Mouse (Mus musculus) thymus, postnatal 0 days (tissue): ENCODE measurements around the gene Nlrp3. TPM values are rescaled to one million over a fixed set of nuclear protein-coding genes. Genes with fewer than 3 reads are reported as not detected.
"Not testable (repeated sequence)": the region's sequence is repeated elsewhere in the genome, so short reads cannot be mapped to it uniquely, and the experiment has no call there.

Experiments used
- DNase-seq: peaks from one replicate; pipeline ENCODE4 v3.0.0-alpha.2; 2015; ENCODE audit warnings: low spot score
- polyA plus RNA-seq: library from polyadenylated mRNA; unstranded; fragments of >200 nt; fragmentation: Nextera tagmentation; extraction: Ambion mirVana; gene quantifications from 2 replicates; pipeline ENCODE4 v1.2.1, GENCODE M21; 2015

The Nlrp3 gene
- polyA plus RNA-seq, 1 experiment from 2014 or later, result 0.49 TPM

GRCm38 (mm10) chr11:59531562-59531961, 9.8 kb upstream of the Nlrp3 start:
- DNase-seq, result no peak

- peak; percentile 29 for DNase-seq
These were observed 3.9 kb upstream of the Nlrp3 start for GRCm38 (mm10) chr11:59537218-59538130.

- no peak for DNase-seq
These were observed 3.0 kb upstream of the Nlrp3 start for GRCm38 (mm10) chr11:59538387-59538786.

GRCm38 (mm10) chr11:59540123-59540522, 1.2 kb upstream of the Nlrp3 start:
- no peak for DNase-seq

- no peak for DNase-seq
These were observed 1.1 kb downstream of the Nlrp3 start for GRCm38 (mm10) chr11:59542442-59542841.

GRCm38 (mm10) chr11:59543376-59543775, 2.0 kb downstream of the Nlrp3 start:
- DNase-seq, result no peak

GRCm38 (mm10) chr11:59544005-59544404, 2.6 kb downstream of the Nlrp3 start:
- no peak for DNase-seq

DNA sequence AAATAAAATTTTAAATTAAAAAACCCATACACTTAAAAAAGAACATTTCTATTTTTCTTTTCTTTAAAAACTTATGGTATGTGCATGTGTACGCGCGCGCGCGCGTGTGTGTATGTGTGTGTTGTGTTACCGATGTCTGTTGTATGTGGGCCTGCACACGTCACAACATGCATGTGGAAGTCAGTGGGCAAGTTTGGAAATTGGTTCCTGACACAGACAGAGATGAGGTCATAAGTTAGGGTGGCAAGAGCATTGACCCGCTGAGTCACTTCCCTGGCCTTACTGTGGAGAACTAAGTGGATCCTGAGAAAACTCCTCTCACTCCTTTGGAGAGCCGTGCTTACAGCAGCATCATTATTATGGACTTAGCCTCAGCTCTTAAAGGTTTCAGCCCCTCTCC, 12.8 kb downstream of the Nlrp3 start:
- DNase-seq, result no peak

GRCm38 (mm10) chr11:59554535-59554934, 13.2 kb downstream of the Nlrp3 start:
- no peak for DNase-seq

DNA sequence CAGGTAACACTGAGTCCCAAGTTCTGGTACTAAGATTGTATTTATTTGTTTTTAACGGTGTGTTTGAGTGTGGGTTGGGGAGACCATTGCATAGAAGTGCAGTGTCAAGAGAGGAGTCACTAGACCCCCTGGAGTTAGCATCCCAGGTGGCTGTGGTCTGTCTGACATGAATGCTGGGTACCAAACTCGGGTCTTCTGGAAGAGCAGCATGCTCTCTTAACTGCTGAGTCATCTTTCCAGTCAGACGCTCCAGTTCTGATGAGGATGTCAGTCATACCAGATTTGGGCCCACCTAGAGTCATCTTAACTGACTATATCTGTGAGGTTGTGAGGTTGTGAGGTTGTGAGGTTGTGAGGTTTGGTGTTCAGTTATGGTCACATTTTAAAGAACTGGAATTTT, 19.5 kb downstream of the Nlrp3 start:
- DNase-seq, result no peak

DNA sequence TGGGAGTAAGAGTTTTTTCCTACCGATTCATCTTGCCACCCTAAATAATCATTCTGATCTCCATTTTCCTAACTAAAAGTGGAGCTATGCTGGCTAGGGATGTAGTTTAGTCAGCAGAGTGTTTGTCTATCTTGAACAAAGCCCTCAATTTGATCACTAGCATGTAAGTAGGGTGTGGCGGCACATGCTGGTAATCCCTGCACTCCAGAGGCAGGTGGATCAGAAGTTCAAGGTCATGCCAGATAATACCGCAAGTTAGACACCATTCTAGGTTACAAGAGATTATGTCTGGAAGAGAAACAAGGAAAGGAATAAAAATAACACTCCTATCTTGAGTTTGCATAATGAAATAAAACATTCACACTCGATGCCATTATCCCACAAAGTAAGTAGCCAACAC, 21.0 kb downstream of the Nlrp3 start:
- DNase-seq, result no peak

GRCm38 (mm10) chr11:59562837-59563236, 21.5 kb downstream of the Nlrp3 start:
- DNase-seq, result no peak

DNA sequence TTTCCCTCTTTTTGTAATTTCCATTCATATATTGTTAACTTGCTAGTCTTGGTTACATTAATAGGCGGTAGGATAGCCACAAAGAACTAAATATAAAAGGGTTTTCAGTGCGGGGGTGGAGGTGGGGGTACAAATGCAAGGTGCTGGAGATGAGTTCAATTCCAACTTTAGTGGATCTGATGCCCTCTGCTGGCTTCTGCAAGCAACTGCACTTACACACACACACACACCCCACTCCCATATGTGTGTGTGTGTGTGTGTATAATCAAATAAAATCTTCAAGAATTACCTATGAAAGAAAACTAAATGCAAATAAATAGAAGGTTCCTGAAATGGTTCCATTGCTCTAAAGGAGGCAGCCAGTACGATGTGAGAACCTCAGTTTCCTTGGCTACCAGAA, 27.9 kb downstream of the Nlrp3 start:
- DNase-seq, result peak; percentile 27

DNA sequence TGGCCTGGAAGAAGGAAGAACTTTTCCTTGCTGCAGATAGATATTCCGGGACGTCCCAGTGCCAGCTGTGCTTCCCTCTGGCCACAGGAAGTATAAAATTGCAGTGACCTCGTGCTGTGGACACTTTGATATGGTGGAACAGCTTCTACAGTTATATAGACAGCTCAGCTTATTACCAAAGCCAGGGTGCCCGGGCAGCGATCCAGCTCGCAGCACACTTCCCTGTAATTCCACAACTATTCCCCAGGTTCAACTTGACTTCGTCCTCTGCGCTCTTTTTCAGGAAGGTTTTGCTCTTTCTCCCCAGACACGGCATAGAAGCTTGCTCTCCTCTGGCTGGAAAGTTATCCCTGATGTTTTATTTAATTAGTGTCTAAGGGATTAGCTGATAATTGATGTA, 34.4 kb downstream of the Nlrp3 start:
- no peak for DNase-seq

DNA sequence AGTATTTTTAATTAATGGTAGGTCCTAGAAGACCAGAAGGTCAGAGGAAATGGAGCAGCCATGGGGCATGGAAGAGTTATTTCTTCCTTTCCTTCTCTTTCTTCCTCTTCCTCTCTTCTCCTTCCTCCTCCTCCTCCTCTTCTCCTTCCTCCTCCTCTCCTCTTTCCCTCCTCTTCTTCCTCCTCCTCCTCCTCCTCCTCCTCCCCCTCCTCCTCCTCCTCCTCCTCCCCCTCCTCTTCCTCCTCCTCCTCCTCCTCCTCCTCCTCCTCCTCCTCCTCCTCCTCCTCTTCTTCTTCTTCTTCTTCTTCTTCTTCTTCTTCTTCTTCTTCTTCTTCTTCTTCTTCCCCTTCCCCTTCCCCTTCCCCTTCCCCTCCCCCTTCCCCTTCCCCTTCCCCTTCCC, 34.8 kb downstream of the Nlrp3 start, which contains the start of gene Olfr222:
Gene Olfr222 (minus strand): TSS at position 101 of the 400 bp plus-strand sequence.
- not testable (repeated sequence) for DNase-seq

DNA sequence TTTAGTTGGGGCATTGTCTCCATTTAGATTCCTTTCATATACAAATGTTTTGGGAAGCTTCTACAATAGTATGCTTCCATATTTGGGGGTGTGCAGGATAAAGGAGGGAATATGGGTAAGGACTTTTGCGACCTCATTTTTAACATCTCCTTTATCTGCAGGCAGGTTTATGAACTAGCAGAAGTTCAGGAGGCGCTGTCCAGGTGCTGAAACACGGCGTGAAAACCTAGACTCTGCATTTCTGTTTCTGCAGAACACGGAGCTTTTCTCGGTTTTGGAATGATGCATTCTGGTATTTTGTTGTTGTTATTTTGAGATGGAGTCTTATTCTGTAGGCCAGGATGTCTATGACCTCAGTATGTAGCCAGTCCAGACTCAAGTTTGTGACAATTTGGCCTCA, 43.2 kb downstream of the Nlrp3 start:
- DNase-seq, result peak; percentile 33

DNA sequence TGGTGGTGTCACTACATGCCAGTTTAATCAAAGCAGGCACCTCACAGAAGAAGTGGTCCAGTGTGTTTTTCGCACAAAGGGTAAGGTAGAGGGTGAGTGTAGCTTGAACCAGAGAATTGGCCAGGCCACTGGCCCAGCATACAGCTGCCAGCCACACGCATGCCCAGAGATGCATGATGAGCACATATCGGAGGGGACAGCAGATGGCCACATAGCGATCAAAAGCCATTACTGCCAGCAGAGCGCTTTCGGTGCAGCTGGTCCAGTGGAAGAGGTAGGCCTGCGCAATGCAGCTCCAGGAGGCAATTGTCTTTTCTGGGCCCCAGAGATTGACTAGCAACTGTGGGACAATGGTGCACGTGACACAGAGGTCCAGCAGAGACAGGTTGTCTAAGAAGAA, 48.1 kb downstream of the Nlrp3 start:
- DNase-seq, result no peak

DNA sequence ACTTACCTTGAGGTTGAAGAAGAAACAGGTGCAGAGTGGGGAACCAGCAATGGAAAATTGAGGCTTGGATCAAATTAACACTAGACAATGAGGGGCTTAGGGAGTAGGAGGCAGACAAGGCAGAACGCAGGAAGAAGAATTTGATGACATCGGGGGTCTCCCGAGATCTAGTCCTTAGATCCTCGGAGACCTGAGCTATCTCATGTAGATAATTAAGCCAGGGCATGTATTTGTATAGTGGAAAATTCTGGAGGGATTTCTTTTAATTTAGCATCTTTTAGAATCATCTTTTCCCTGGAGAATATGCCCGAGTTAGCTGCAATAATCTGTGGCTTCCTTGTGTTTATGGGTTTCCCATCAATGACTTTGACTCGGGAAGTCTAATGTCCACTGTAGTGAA, 51.8 kb downstream of the Nlrp3 start, which contains the start of gene Olfr223:
Gene Olfr223 (minus strand): TSS at position 101 of the 400 bp plus-strand sequence.
- DNase-seq, result no peak

DNA sequence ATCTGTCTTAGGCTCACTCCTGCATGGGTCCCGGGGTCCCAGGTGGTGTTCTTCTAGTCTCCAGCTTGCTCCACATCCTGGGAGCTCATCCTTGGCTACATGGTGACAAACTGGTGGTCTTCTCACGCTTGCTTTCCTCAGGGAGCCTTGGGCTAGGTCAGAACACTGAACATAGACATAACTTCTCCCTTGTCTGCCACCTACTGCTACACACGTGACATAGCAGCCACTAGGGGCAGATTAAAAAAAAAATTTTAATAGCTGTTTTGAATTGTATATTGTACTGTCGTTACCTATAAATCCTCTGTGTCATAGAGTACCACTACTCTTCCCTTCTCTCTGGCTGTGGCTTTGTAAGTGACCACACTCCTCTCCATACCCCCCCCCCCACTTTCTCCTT, 54.7 kb downstream of the Nlrp3 start:
- DNase-seq, result peak; percentile 25

DNA sequence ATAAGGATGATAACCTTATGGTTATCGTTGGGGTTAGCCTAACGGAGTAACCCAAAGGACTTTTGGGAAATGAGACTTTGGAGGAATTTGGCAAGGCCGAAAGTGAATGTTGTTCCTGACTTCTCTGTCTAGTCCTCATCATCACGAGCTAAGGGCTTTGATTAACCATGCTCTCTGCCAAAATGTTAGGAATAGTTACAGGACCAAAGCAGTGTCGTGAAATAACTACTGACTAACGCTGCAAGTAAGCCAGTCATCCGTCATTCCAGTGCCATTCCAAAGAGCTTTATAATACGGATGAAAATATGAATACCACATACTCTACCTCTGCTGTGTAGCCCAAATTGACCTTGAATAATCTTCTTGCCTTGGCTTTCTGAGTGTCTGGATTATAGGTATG, 55.6 kb downstream of the Nlrp3 start:
- no peak for DNase-seq

DNA sequence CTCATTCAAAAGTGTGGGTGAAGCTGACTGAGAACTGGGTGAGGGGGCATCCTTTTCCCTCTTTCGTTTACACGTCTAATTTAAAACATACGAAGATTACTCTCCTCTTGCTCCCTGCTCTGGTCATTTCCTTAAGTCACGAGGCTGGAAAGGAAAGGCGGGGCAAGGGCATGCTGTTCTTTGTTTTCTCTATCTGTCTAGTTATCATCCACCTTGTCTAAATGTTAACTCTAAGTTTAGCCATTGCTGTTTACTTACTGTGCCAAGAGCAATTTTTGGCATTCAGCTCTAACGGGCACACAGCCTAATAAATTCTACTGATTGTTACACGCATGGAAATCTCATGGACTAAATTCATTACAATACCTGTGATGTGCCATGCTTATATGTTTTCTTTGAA, 57.8 kb downstream of the Nlrp3 start:
- no peak for DNase-seq

DNA sequence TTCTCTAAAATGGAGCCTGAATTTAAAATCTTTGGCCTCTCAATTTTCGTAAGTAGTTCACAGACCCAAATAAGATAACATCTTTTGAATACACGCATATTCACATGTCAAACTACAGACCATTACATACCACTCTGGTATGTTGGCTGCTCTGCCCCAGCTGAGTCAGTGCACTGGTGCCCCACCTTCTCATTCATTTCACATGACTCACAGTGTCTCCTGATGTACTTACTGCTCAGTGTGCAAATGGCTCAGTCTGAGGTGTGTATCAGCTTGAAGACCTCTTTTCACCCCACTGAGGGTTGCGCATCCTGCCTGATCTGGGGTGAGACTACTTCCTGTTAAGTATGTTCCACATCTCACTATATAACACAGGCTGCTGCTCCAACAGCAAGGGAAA, 59.5 kb downstream of the Nlrp3 start:
- peak; percentile 22 for DNase-seq

DNA sequence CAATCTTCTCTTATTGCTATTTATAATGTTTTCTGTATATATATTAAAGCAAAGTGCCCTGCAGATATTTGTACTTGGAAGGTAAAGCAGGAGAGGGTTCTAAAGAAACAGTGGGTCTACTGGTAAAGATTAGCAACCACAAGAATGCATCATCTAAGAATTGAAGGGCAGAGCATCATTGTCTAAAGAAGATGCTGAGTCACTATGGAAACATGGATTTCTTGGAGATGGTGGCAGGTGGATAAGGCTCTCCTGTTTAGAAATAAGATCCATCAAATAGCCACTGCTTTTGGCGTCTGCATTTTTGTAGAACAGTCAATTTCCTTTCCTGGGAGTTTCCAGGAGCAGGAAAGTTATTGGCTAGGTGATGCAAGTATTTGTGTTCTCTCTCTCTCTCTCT, 60.9 kb downstream of the Nlrp3 start:
- no peak for DNase-seq
